Mouse (Mus musculus): ENCODE data around the gene Fbxl19.
A peak's percentile ranks its signal among the peaks of the same experiment; 100 is the strongest.

DNA sequence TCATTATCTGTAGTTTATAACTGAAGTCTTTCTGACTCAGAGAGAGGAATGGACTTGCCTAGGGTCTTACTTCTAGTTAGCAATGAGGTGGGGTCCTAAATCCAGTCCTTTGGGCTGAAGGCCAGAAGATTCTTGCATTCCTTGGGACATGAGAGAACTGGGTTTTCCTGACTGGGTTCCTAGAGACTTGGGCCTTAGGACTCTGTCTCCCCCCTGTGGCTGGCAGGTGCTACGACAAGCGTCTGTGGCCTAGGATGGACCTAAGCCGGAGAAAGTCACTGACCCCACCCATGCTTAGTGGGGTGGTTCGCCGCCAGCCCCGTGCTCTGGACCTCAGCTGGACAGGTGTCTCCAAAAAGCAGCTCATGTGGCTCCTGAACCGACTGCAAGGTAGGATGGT lies 16.7 kb downstream of the Fbxl19 start:
- peak; percentile 89 for TF ChIP-seq CTCF (IDR thresholded peaks at IDR 0.05; ENCODE audit: borderline replicate concordance, extremely low read depth, insufficient read depth, insufficient read length)
- TF ChIP-seq POLR2A (IDR thresholded peaks at IDR 0.05; ENCODE audit: borderline replicate concordance, extremely low read depth, insufficient read depth, insufficient read length, poor library complexity, severe bottlenecking), result no peak
